25 mouse cellular contexts compared by ENCODE assay signal in genomic region chr1:91309366-91310085, GRCm38 (mm10). TPM values are rescaled to one million over a fixed set of nuclear protein-coding genes. Genes with fewer than 3 reads are reported as not detected.
DNase-seq lines count a peak whose midpoint lies in the region; ATAC-seq and TF ChIP-seq lines count a peak whose summit lies in the region.
"Had no signal": no experiment of that assay in that cellular context is flagged by ENCODE, and none has a peak within 500 bp of the region (broad histone marks: within the 10 kb centered on the region; RNA-seq: fewer than 3 reads in every experiment).

No protein-coding gene starts in this region.

- H3K4me3 ChIP-seq in kidney, adult 2 months (ENCODE audit: insufficient read depth, low read depth, low read length), result no peak overlapping the region
- no peak overlapping the region for H3K4me3 ChIP-seq in kidney, embryonic 15.5 days (replicated peaks)
- no peak overlapping the region for H3K4me3 ChIP-seq in liver, embryonic 14.5 days (ENCODE audit: insufficient read depth in 1 of 2, low read depth in 2 of 2, low read length in 2 of 2)
- H3K4me3 ChIP-seq in liver, embryonic 16.5 days (ENCODE audit: low read depth, low read length), result no peak overlapping the region
- H3K4me3 ChIP-seq: embryonic facial prominence, embryonic 10.5 days; embryonic facial prominence, embryonic 13.5 days; erythroblast, embryonic 14.5 days; forebrain, embryonic 12.5 days; forebrain, embryonic 15.5 days; heart, embryonic 13.5 days had no signal

- H3K4me2 ChIP-seq in kidney, embryonic 15.5 days, result no peak overlapping the region
- H3K4me2 ChIP-seq in liver, embryonic 14.5 days (ENCODE audit: low read depth), result no peak overlapping the region
- no peak overlapping the region for H3K4me2 ChIP-seq in liver, embryonic 16.5 days (ENCODE audit: low read depth, low read length)
- H3K4me2 ChIP-seq: embryonic facial prominence, embryonic 13.5 days; forebrain, embryonic 12.5 days; forebrain, embryonic 15.5 days; heart, embryonic 13.5 days had no signal

- 74% methylated on average over 13 of the region's 13 CpGs for WGBS in kidney, adult 2 months
- WGBS in kidney, embryonic 15.5 days, result 89% methylated on average over 13 of the region's 13 CpGs
- WGBS in liver, embryonic 14.5 days (ENCODE audit: insufficient replicate concordance), result 75% methylated on average over 13 of the region's 13 CpGs
- 75% methylated on average over 13 of the region's 13 CpGs for WGBS in liver, embryonic 16.5 days (ENCODE audit: insufficient replicate concordance)

- TF ChIP-seq CTCF in kidney, adult 2 months (conservative IDR thresholded peaks at IDR 0.05; ENCODE audit: insufficient read depth, insufficient read length, low read depth, low read length), result no peak
- TF ChIP-seq CTCF in liver, embryonic 14.5 days (IDR thresholded peaks at IDR 0.05; ENCODE audit: low read depth), result no peak

- no peak overlapping the region for H3K9ac ChIP-seq in kidney, embryonic 15.5 days
- no peak overlapping the region for H3K9ac ChIP-seq in liver, embryonic 14.5 days (replicated peaks)
- no peak overlapping the region for H3K9ac ChIP-seq in liver, embryonic 16.5 days (ENCODE audit: low read depth, low read length)
- H3K9ac ChIP-seq: embryonic facial prominence, embryonic 13.5 days; forebrain, embryonic 12.5 days; forebrain, embryonic 15.5 days; heart, embryonic 13.5 days had no signal

- peak overlapping the region; percentile 27; the same call in 1 of the 2 replicates for H3K27ac ChIP-seq in kidney, adult 2 months (ENCODE audit: insufficient read depth, low read depth, low read length)
- H3K27ac ChIP-seq in kidney, embryonic 15.5 days, result no peak overlapping the region
- H3K27ac ChIP-seq in liver, embryonic 14.5 days, result no peak overlapping the region
- H3K27ac ChIP-seq in liver, embryonic 16.5 days (ENCODE audit: low read length), result peak overlapping the region; percentile 46; the same call in 1 of the 2 replicates
- H3K27ac ChIP-seq: embryonic facial prominence, embryonic 10.5 days; embryonic facial prominence, embryonic 13.5 days; forebrain, embryonic 12.5 days; forebrain, embryonic 15.5 days; heart, embryonic 13.5 days had no signal

- no peaks in the 10 kb centered on the region for H3K27me3 ChIP-seq in kidney, adult 2 months (replicated peaks; ENCODE audit: control insufficient read depth, insufficient read depth, low read length)
- H3K27me3 ChIP-seq in kidney, embryonic 15.5 days, result no peaks in the 10 kb centered on the region
- no peaks in the 10 kb centered on the region for H3K27me3 ChIP-seq in liver, embryonic 14.5 days (ENCODE audit: control insufficient read depth, insufficient read depth, low read length)
- no peaks in the 10 kb centered on the region for H3K27me3 ChIP-seq in liver, embryonic 16.5 days (ENCODE audit: control insufficient read depth, insufficient read depth, low read depth, low read length)
- H3K27me3 ChIP-seq: embryonic facial prominence, embryonic 13.5 days; forebrain, embryonic 12.5 days; forebrain, embryonic 15.5 days; heart, embryonic 13.5 days had no signal

- peak; percentile 57 for DNase-seq in kidney, adult 2 months
- no peak for DNase-seq in kidney, postnatal 14 days
- peak; percentile 41 to 78 for DNase-seq in kidney, postnatal 25 days
- no peak for DNase-seq in liver, embryonic 14.5 days (ENCODE audit: low read depth in 3 of 3, low spot score in 3 of 3)
- no peak for DNase-seq in liver
- DNase-seq in embryo, embryonic 9.5 days (ENCODE audit: extremely low spot score), result no peak
- DNase-seq: adrenal gland, adult 2 months; adrenal gland, postnatal 14 days; cerebellum, adult 11 months; cerebellum, adult 2 months; cerebellum, adult 9-11 months; cerebellum, postnatal 25 days; gastrocnemius, postnatal 25 days; heart, adult 18-20 months; heart, postnatal 14 days; heart, postnatal 4 days had no signal

- no peak for TF ChIP-seq POLR2A in kidney, adult 2 months (IDR thresholded peaks at IDR 0.05; ENCODE audit: low read depth, low read length)

- 0 out of 2 replicates have a peak, but pooled peaks cover 3% of the 10 kb centered on the region for H3K4me1 ChIP-seq in kidney, adult 2 months (ENCODE audit: control insufficient read depth, insufficient read depth, low read length)
- H3K4me1 ChIP-seq in kidney, embryonic 15.5 days, result no peaks in the 10 kb centered on the region
- no peaks in the 10 kb centered on the region for H3K4me1 ChIP-seq in liver, embryonic 14.5 days (replicated peaks; ENCODE audit: control insufficient read depth in 2 of 2, insufficient read depth in 2 of 2, low read length in 1 of 2)
- H3K4me1 ChIP-seq in liver, embryonic 16.5 days (ENCODE audit: control insufficient read depth, low read depth, low read length), result no peaks in the 10 kb centered on the region
- H3K4me1 ChIP-seq: forebrain, embryonic 15.5 days had no signal

- H3K36me3 ChIP-seq in kidney, adult 2 months (ENCODE audit: control insufficient read depth, insufficient read depth, low read length), result peaks cover 2% of the 10 kb centered on the region
- H3K36me3 ChIP-seq in kidney, embryonic 15.5 days, result peaks cover 64% of the 10 kb centered on the region
- H3K36me3 ChIP-seq in liver, embryonic 14.5 days (replicated peaks; ENCODE audit: control insufficient read depth, insufficient read depth, low read depth), result peaks cover 47% of the 10 kb centered on the region
- peaks cover 56% of the 10 kb centered on the region for H3K36me3 ChIP-seq in liver, embryonic 16.5 days (ENCODE audit: control insufficient read depth, insufficient read depth)

- no peaks in the 10 kb centered on the region for H3K9me3 ChIP-seq in kidney, embryonic 15.5 days (replicated peaks)
- H3K9me3 ChIP-seq in liver, embryonic 14.5 days (ENCODE audit: control insufficient read depth, low read length), result no peaks in the 10 kb centered on the region
- H3K9me3 ChIP-seq in liver, embryonic 16.5 days (replicated peaks; ENCODE audit: control insufficient read depth, low read length), result no peaks in the 10 kb centered on the region
- H3K9me3 ChIP-seq: embryonic facial prominence, embryonic 10.5 days; embryonic facial prominence, embryonic 13.5 days; forebrain, embryonic 12.5 days; forebrain, embryonic 15.5 days had no signal

- ATAC-seq in kidney, embryonic 15.5 days (replicated peaks; ENCODE audit: low FRiP score), result no peak
- ATAC-seq in liver, embryonic 14.5 days (ENCODE audit: insufficient read depth), result peak; percentile 31; the same call in 1 of the 2 replicates
- ATAC-seq in liver, embryonic 16.5 days (ENCODE audit: low read depth), result peak; percentile 68
- ATAC-seq: CD4-positive, CD25-positive, alpha-beta regulatory T cell, adult 4 months; forebrain, embryonic 15.5 days had no signal

- TF ChIP-seq EP300 in liver, embryonic 14.5 days (IDR thresholded peaks at IDR 0.05; ENCODE audit: low read depth), result no peak

RNA-seq across cellular contexts. Expression of gene Scly, which starts 11.4 kb away (rescaled TPM):
- polyA plus RNA-seq in kidney, adult 2 months (2012; rRNA removed), result 113 and 125 TPM in 2 replicates
- 21.7 and 22.2 TPM in 2 replicates for polyA plus RNA-seq in kidney, embryonic 15.5 days (2015; fragmentation: Nextera tagmentation; extraction: Ambion mirVana)
- 20.7 and 21.0 TPM in 2 replicates for polyA plus RNA-seq in liver, embryonic 14.5 days (2012; rRNA removed)
- polyA plus RNA-seq in liver, embryonic 14.5 days (2014; fragmentation: Nextera tagmentation; extraction: Ambion mirVana), result 21.0 and 22.6 TPM in 2 replicates
- 29.6 and 33.4 TPM in 2 replicates for polyA plus RNA-seq in liver, embryonic 16.5 days (2015; fragmentation: Nextera tagmentation; extraction: Ambion mirVana)

RNA-seq across cellular contexts. Expression of gene Espnl, which starts 12.3 kb away (rescaled TPM):
- polyA plus RNA-seq in kidney, adult 2 months (2012; rRNA removed), result 0.05 and 0.15 TPM in 2 replicates
- 0.06 and 0.10 TPM in 2 replicates for polyA plus RNA-seq in kidney, embryonic 15.5 days (2015; fragmentation: Nextera tagmentation; extraction: Ambion mirVana)
- 0.01 and 0.03 TPM in 2 replicates for polyA plus RNA-seq in liver, embryonic 14.5 days (2012; rRNA removed)
- 0.01 TPM in 1 of 2 replicates, not detected in the other for polyA plus RNA-seq in liver, embryonic 14.5 days (2014; fragmentation: Nextera tagmentation; extraction: Ambion mirVana)
- not detected in 2 replicates for polyA plus RNA-seq in liver, embryonic 16.5 days (2015; fragmentation: Nextera tagmentation; extraction: Ambion mirVana)
- polyA plus RNA-seq: CD4-positive, CD25-positive, alpha-beta regulatory T cell, adult 4 months; embryonic facial prominence, embryonic 13.5 days had no signal

RNA-seq across cellular contexts. Expression of gene Klhl30, which starts 41.3 kb away (rescaled TPM):
- polyA plus RNA-seq in kidney, adult 2 months (2012; rRNA removed), result 1.0 and 1.5 TPM in 2 replicates
- 0.53 and 0.73 TPM in 2 replicates for polyA plus RNA-seq in kidney, embryonic 15.5 days (2015; fragmentation: Nextera tagmentation; extraction: Ambion mirVana)
- 0.01 and 0.02 TPM in 2 replicates for polyA plus RNA-seq in liver, embryonic 14.5 days (2012; rRNA removed)
- not detected in 2 replicates for polyA plus RNA-seq in liver, embryonic 14.5 days (2014; fragmentation: Nextera tagmentation; extraction: Ambion mirVana)
- polyA plus RNA-seq in liver, embryonic 16.5 days (2015; fragmentation: Nextera tagmentation; extraction: Ambion mirVana), result 0.15 and 0.46 TPM in 2 replicates
- polyA plus RNA-seq: CD4-positive, CD25-positive, alpha-beta regulatory T cell, adult 4 months; erythroblast, embryonic 14.5 days; forebrain, embryonic 15.5 days had no signal

RNA-seq across cellular contexts. Expression of gene Erfe, which starts 56.7 kb away (rescaled TPM):
- polyA plus RNA-seq in kidney, adult 2 months (2012; rRNA removed), result 0.14 and 0.19 TPM in 2 replicates
- 1.9 and 2.0 TPM in 2 replicates for polyA plus RNA-seq in kidney, embryonic 15.5 days (2015; fragmentation: Nextera tagmentation; extraction: Ambion mirVana)
- polyA plus RNA-seq in liver, embryonic 14.5 days (2012; rRNA removed), result 2.2 and 2.7 TPM in 2 replicates
- polyA plus RNA-seq in liver, embryonic 14.5 days (2014; fragmentation: Nextera tagmentation; extraction: Ambion mirVana), result 2.3 and 2.4 TPM in 2 replicates
- 2.5 and 3.9 TPM in 2 replicates for polyA plus RNA-seq in liver, embryonic 16.5 days (2015; fragmentation: Nextera tagmentation; extraction: Ambion mirVana)
- polyA plus RNA-seq: CD4-positive, CD25-positive, alpha-beta regulatory T cell, adult 4 months; cerebellum, adult 2 months had no signal

RNA-seq across cellular contexts. Expression of gene Ube2f, which starts 59.4 kb away (rescaled TPM):
- 37.2 and 38.5 TPM in 2 replicates for polyA plus RNA-seq in kidney, adult 2 months (2012; rRNA removed)
- polyA plus RNA-seq in kidney, embryonic 15.5 days (2015; fragmentation: Nextera tagmentation; extraction: Ambion mirVana), result 72.6 and 77.9 TPM in 2 replicates
- polyA plus RNA-seq in liver, embryonic 14.5 days (2012; rRNA removed), result 31.0 and 41.1 TPM in 2 replicates
- polyA plus RNA-seq in liver, embryonic 14.5 days (2014; fragmentation: Nextera tagmentation; extraction: Ambion mirVana), result 58.3 and 61.1 TPM in 2 replicates
- 66.3 and 69.0 TPM in 2 replicates for polyA plus RNA-seq in liver, embryonic 16.5 days (2015; fragmentation: Nextera tagmentation; extraction: Ambion mirVana)

Comparison
In these comparisons a context has a peak if more than half of its experiments do, and no peak if none do; other contexts are left out.
1. DNase-seq: peak in kidney, adult 2 months (single experiment) and kidney, postnatal 25 days (2 of 2); none in kidney, postnatal 14 days (single experiment), liver, embryonic 14.5 days (0 of 3), liver (single experiment) and embryo, embryonic 9.5 days (single experiment).
2. H3K27ac ChIP-seq: peak in kidney, adult 2 months (single experiment) and liver, embryonic 16.5 days (single experiment); none in kidney, embryonic 15.5 days (single experiment) and liver, embryonic 14.5 days (single experiment).